Mouse (Mus musculus): ENCODE measurements around the gene Xlr3c.
"Not testable (repeated sequence)": the region's sequence is repeated elsewhere in the genome, so short reads cannot be mapped to it uniquely, and the experiment has no call there.

- TF ChIP-seq CTCF (IDR thresholded peaks at IDR 0.05; ENCODE audit: borderline replicate concordance, insufficient read depth, low read length); POLR2A (IDR thresholded peaks at IDR 0.05; ENCODE audit: low read depth, low read length): not testable (repeated sequence)
Measured at GRCm38 (mm10) chrX:73265270-73265669, at the start of gene Xlr3c.
